Mouse (Mus musculus) frontal cortex, adult 2 months (tissue): ENCODE data around the gene Pbx1. TPM values are rescaled to one million over a fixed set of nuclear protein-coding genes. Genes with fewer than 3 reads are reported as not detected.

Experiments
- DNase-seq, 2 experiments: peaks; one replicate each; pipeline ENCODE4 v3.0.0; 2022; ENCODE audit warnings: low spot score in 1 of 2; ENCODE audit errors: extremely low spot score in 1 of 2
- polyA plus RNA-seq: library from polyadenylated mRNA; depleted of rRNA; stranded (reverse); fragments of >200 nt; gene quantifications from 2 replicates; pipeline ENCODE4 v1.2.3, GENCODE M21; 2012

Pbx1 gene
- polyA plus RNA-seq, 1 experiment = 130 TPM

- DNase-seq = no peak
Observed at GRCm38 (mm10) chr1:168386159-168386558, 45.9 kb downstream of the Pbx1 start.

GRCm38 (mm10) chr1:168384594-168384955 is 47.5 kb downstream of the Pbx1 start:
- no peak for DNase-seq

DNA sequence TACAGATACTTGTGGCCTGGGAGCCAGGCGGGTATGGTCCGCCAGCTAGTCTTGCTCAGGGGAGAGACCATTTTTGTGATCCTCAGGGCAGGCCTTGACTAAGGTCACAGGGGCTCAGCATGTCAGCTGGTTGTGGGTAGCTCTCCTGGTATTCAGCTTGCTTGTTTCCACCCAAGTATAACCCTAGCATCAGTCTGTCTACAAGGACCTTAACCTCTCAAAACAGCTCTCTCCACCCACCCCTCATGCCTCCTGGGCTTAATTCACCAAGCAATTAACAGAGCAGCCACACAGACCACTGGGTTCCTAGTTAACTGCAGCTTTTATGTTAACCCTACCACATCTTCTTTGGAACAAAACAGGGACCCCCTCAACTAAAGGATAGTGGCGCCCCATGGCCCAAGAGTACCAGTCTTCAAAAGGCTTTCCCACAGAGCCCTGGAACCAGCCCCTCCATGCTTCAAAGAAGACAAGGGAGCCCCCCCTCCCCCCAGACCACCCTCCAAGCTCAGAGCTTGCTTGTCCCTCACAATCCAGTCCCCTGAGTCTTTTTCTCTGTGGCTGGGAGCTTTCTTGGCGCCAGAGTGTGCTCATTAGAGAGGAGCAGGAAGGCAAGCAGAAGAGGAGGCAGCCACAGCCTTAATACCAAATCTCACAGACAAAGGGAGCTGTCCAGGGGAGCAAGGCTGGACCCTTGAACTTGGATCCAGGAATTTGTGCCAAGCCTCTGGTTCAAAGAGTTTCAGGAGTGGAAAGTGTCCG is 48.1 kb downstream of the Pbx1 start:
- DNase-seq = no peak

- DNase-seq = no peak
Observed at GRCm38 (mm10) chr1:168382823-168383157, 49.3 kb downstream of the Pbx1 start.

DNA sequence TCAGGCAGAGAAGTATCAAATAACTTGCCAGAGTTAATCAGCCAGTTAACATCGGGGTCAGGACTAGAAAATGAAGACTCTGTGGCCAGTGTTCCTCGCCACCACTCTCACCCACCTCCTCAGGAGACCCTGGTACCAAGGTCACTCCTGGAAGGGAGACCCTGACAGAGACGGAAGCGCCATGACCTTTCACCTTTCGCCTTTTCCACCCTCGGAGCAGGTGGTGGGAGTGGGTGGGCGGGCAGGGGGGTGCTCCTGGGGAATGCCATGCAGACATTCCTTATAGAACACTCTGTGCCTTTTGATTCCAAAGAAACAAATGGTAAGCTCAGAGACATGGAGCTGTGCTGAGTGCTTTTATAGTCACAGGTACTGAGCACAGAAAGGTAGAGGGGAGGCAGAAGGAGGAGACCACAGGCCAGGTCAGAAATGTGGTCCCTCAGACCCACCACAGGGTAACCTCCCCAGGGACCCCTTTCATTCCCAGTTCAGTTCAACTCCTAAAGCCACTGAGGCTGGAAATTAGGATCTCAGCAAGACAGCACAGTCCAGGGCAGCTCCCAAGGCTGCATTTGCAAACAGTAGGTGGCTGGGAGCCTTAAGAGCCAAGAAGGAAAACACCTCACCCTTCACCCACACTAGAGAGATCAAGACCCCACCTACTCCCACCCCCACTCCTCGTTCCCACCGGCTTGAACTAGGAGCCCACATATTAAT is 49.8 kb downstream of the Pbx1 start:
- no peak for DNase-seq

DNA sequence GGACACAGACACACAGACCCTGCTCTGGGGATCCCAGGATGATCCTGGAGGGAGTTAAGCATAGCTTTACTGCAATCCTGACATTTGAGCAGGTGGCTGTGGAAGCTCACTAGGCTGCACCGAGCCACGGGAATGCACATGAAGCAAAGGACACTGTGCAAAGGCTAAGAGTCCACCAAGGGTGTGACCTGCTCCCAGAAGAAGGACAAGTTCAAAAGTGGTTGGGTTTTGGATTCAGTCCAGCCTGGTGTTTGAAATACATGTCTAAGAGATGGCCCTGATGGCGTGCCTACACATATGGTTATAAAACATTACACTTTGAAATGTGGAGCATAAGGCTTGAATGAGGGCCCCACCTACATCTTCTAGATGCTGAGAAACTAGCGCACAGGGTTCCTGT is 50.6 kb downstream of the Pbx1 start:
- DNase-seq = no peak

- no peak for DNase-seq
Observed at GRCm38 (mm10) chr1:168380241-168380770, 51.8 kb downstream of the Pbx1 start.

- DNase-seq = no peak
Observed at GRCm38 (mm10) chr1:168377650-168378049, 54.4 kb downstream of the Pbx1 start.

- DNase-seq = no peak
Observed at GRCm38 (mm10) chr1:168376330-168376729, 55.7 kb downstream of the Pbx1 start.

DNA sequence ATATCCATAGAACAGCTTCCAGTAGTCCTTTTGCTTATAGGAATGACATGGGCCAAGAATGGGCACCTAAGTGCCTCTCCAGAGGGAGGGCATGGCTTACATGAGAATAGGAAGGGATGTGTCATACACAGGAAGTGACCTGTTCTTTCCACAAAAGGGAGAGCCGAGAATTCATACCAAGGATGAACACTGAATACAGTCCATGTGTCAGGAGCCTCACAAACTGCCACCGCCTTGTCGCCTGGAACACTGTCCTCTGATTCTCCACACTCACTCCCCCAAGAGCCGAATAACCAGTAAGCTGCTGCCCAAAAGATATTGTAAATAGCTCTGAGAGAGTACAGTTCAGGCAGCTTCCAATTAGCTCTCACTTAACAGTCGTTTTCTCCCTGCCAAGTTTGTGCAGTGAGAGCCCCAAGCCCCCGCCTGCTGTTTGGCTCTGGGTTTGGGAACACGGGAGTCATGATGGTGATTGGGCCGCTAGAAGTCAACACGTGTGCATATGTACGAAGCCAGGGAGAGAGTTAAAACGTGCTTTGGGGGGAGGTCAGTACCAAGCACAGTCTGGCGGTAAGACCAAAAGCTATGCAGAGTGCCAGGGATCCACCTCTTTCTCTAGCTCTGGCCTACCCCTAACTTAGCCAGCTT is 57.0 kb downstream of the Pbx1 start:
- DNase-seq = no peak

DNA sequence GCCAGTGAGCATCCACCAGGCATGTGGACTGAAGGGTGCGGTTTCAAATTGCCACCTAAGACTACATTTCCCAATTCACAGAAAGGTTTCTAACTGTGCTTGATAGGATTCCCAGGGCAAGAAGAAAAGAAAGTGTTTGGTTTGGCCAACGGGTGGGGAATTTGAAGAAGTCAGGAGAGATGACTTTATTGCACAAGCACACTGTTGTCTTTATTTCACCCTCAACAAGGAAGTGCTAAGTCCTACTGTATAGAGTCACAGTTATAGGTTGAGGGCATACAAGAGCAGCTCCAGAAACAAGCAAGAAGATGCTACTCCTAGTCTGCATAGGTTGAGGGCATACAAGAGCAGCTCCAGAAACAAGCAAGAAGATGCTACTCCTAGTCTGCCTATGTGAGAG is 60.0 kb downstream of the Pbx1 start:
- no peak for DNase-seq

DNA sequence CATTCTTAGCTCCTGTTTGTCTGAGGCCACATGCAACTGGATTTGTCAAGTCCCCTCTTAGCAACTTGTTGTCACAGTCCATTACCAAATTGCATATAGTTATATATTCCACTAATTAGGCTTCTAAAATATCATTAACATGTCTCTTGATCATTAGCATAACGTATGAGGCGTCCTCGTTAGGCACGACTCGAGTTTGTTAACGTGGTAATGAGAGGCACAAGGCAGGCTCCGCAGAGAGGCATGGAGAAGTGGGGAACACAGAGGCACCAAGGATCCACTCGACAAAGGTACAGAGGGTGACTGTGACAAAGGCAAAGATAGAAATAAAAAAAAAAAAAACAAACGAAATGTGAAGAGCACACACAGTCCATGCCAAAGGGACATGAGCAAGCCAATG is 61.1 kb downstream of the Pbx1 start:
- DNase-seq = no peak

- no peak for DNase-seq
Observed at GRCm38 (mm10) chr1:168366261-168366660, 65.8 kb downstream of the Pbx1 start.

DNA sequence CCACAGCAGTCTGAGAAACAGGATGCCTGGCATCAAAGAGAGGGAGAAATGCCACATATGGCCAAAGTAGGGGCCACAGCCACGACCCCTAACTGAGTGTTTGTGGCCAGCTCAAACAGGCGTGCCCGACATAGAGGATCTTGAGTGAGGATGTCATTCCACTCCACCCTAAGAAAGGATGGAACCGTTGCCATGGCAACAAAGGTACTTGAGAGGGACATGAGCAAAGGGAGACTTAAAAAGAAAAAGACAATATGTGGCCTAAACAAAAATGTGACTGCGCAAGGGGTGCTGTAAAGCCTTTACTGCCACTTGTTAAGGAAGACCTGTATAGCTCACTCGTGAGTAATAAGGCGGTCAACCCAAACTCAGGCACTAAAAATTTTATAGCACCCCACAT is 67.7 kb downstream of the Pbx1 start:
- no peak for DNase-seq

GRCm38 (mm10) chr1:168363053-168363452 is 69.0 kb downstream of the Pbx1 start:
- no peak for DNase-seq

DNA sequence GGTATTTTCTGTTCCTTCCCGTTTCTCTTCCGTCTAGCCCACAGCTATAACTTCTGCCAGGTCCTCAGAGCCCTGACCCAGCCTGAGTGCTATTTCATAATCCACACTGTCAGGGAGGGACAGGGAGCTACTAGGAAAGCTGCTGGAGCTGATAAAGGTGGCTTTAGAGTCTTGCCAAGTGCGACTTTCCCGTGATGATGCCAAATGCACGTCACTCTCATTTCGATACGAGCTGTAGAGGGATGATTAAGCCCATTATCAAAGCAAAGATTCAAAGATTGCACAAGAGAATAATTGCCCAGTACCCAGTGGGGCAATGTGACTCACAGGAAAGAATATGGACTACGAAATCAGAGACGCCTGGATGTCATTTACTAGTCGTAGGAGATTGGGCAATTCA is 69.6 kb downstream of the Pbx1 start:
- DNase-seq = no peak

DNA sequence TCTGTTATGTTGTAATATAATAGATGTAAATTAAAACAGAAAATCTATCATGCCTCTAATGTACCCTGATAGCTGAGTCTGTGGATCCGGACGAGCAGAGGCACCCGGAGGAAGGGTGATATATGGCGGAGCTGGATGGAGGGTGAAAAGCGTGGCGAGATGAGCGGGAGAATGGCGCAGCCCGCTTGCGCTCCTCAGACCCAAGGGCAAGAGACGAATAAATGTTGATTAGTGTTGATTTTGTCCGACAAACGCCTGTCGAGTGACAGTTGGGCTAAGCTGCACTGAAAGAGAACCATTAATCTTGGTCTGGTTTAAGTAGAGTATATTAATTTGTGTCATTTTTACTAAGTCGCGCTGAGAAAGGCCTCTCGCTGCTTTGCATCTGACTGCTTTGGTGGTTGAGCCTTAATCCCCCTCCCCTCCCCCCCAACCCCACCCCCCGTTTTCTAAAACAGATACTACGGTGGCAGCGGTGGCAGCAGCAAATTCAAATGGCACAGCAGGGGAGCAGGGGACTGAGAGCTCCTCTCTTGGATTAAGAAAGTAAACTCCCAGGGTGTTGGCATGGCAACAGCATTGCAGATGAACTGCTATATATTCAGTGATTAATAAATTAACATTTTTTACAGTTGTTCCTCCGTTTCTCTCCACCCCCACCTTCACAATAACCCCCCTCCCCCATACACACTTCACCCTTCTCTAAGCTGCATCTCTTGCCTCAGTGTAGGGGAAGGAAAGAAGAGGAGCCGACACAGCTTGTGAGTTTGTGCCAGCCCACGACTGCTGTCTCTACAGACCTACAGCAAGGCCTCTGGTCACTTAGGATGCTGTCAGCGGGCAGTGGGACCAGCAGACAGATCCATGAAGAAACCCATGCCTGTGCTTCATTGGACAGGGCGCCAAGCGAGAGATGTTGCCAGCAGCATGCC is 74.1 kb downstream of the Pbx1 start:
- DNase-seq = no peak

- no peak for DNase-seq
Observed at GRCm38 (mm10) chr1:168356970-168357441, 75.1 kb downstream of the Pbx1 start.

- no peak for DNase-seq
Observed at GRCm38 (mm10) chr1:168355985-168356556, 76.0 kb downstream of the Pbx1 start.

- DNase-seq = no peak
Observed at GRCm38 (mm10) chr1:168354934-168355333, 77.1 kb downstream of the Pbx1 start.
